Mouse (Mus musculus) T-cell, adult 2 months (primary cell): ENCODE data around the gene Tra2a.
"Not testable (repeated sequence)": the region's sequence is repeated elsewhere in the genome, so short reads cannot be mapped to it uniquely, and the experiment has no call there.

Experiments used
- DNase-seq: peaks from one replicate; pipeline ENCODE4 v3.0.0; 2022; ENCODE audit warnings: low spot score

Gene Tra2a

GRCm38 (mm10) chr6:49263847-49264243, at the start of gene Tra2a:
Tra2a (minus strand) TSS chr6:49264033.
- DNase-seq, result peak; percentile 97

GRCm38 (mm10) chr6:49298286-49298685, 34.5 kb upstream of the Tra2a start:
- DNase-seq, result no peak

GRCm38 (mm10) chr6:49282122-49282521, 18.3 kb upstream of the Tra2a start:
- no peak for DNase-seq

GRCm38 (mm10) chr6:49280942-49281341, 17.1 kb upstream of the Tra2a start:
- DNase-seq, result no peak

- DNase-seq, result no peak
Observed at GRCm38 (mm10) chr6:49275296-49275695, 11.5 kb upstream of the Tra2a start.

- no peak for DNase-seq
Observed at GRCm38 (mm10) chr6:49274416-49275091, 10.7 kb upstream of the Tra2a start.

GRCm38 (mm10) chr6:49273934-49274333, 10.1 kb upstream of the Tra2a start:
- no peak for DNase-seq

GRCm38 (mm10) chr6:49272863-49273262, 9.0 kb upstream of the Tra2a start:
- no peak for DNase-seq

- no peak for DNase-seq
Observed at GRCm38 (mm10) chr6:49271815-49272214, 8.0 kb upstream of the Tra2a start.

- DNase-seq, result no peak
Observed at GRCm38 (mm10) chr6:49269923-49270322, 6.1 kb upstream of the Tra2a start.

GRCm38 (mm10) chr6:49269200-49269599, 5.4 kb upstream of the Tra2a start:
- peak; percentile 75 for DNase-seq

GRCm38 (mm10) chr6:49267686-49268085, 3.9 kb upstream of the Tra2a start:
- no peak for DNase-seq

GRCm38 (mm10) chr6:49265207-49265606, 1.4 kb upstream of the Tra2a start:
- not testable (repeated sequence) for DNase-seq

- DNase-seq, result not testable (repeated sequence)
Observed at GRCm38 (mm10) chr6:49264446-49264845, 613 bp upstream of the Tra2a start.

GRCm38 (mm10) chr6:49263081-49263846, 569 bp downstream of the Tra2a start:
- DNase-seq, result peak; percentile 52

- no peak for DNase-seq
Observed at GRCm38 (mm10) chr6:49262421-49262820, 1.4 kb downstream of the Tra2a start.

GRCm38 (mm10) chr6:49259711-49260110, 4.1 kb downstream of the Tra2a start:
- no peak for DNase-seq

- no peak for DNase-seq
Observed at GRCm38 (mm10) chr6:49257880-49258279, 6.0 kb downstream of the Tra2a start.

GRCm38 (mm10) chr6:49252207-49252606, 11.6 kb downstream of the Tra2a start:
- no peak for DNase-seq

GRCm38 (mm10) chr6:49251199-49251598, 12.6 kb downstream of the Tra2a start:
- no peak for DNase-seq

- DNase-seq, result no peak
Observed at GRCm38 (mm10) chr6:49247246-49247645, 16.6 kb downstream of the Tra2a start.

- no peak for DNase-seq
Observed at GRCm38 (mm10) chr6:49242331-49242730, 21.5 kb downstream of the Tra2a start.

GRCm38 (mm10) chr6:49241562-49241961, 22.3 kb downstream of the Tra2a start:
- no peak for DNase-seq
